Mouse (Mus musculus): ENCODE measurements around the gene Tmem208. TPM values are rescaled to one million over a fixed set of nuclear protein-coding genes. Genes with fewer than 3 reads are reported as not detected.

Tmem208 gene
- polyA plus RNA-seq, 1 experiment from 2014 or later = 99.0 TPM

DNA sequence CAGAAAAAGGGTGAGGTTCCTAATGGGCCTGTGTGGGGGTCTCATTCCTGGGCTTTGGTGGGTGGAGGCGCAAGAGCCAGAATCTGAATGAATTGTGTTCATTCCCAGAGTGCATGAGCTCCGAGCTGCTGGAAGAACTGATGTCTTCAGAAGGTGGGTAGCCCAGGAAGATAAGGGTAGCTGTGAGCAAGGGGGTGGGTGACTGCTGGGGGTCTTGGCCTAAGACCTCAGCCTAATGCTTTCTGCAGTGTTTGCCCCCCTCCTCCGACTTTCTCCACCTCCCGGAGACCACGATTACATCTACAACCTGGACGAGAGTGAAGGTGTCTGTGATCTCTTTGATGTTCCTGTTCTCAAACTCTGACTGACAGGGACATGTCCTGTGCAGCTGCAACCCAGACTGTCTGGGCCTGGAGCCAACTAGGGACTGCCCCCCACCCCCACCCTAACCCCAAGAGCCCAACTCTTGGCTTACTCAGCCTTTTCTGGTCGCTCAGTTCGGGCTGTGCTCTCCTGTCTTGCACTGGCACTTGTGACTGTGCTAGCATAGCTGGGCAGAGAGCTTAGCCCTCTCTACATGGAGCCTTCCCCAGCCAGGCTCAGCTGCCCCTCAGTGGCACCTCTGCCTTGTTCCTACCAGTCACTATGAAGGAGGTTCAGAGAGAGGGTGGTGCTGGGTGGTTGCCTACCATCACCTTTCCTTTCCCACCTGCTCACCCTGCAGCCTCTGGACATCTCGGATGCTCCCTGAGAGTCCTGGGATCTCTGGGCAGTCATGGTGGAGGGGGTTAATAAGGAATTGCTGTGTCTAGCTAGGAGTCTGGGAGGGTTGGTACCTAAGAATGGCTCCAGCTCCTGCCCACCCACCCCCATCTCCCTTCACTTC, 21.6 kb upstream of the Tmem208 start:
- Histone ChIP-seq H3K36me3 (ENCODE audit: control insufficient read depth, insufficient read depth, low read length) (peaks cover 31% of the 10 kb centered on the region), H3K9ac (ENCODE audit: low read length) (no peak overlapping the region), H3K27ac (replicated peaks; ENCODE audit: low read depth, low read length) (0 out of 2 replicates have a peak overlapping the region, but pooled peaks have one; percentile 21), H3K27me3 (ENCODE audit: control insufficient read depth, insufficient read depth, low read length) (no peaks in the 10 kb centered on the region), H3K4me1 (ENCODE audit: control insufficient read depth, insufficient read depth, low read length) (peaks cover 12% of the 10 kb centered on the region), H3K9me3 (ENCODE audit: control insufficient read depth, low read length) (no peaks in the 10 kb centered on the region), H3K4me2 (ENCODE audit: low read depth, severe bottlenecking) (no peak overlapping the region), H3K4me3 (ENCODE audit: low read depth, low read length) (no peak overlapping the region)
- 74% methylated on average over 9 of the region's 9 CpGs for WGBS
- ATAC-seq (ENCODE audit: insufficient number of reproducible peaks, low FRiP score, low TSS enrichment, low read depth) (no peak), DNase-seq (ENCODE audit: low spot score) (no peak)

DNA sequence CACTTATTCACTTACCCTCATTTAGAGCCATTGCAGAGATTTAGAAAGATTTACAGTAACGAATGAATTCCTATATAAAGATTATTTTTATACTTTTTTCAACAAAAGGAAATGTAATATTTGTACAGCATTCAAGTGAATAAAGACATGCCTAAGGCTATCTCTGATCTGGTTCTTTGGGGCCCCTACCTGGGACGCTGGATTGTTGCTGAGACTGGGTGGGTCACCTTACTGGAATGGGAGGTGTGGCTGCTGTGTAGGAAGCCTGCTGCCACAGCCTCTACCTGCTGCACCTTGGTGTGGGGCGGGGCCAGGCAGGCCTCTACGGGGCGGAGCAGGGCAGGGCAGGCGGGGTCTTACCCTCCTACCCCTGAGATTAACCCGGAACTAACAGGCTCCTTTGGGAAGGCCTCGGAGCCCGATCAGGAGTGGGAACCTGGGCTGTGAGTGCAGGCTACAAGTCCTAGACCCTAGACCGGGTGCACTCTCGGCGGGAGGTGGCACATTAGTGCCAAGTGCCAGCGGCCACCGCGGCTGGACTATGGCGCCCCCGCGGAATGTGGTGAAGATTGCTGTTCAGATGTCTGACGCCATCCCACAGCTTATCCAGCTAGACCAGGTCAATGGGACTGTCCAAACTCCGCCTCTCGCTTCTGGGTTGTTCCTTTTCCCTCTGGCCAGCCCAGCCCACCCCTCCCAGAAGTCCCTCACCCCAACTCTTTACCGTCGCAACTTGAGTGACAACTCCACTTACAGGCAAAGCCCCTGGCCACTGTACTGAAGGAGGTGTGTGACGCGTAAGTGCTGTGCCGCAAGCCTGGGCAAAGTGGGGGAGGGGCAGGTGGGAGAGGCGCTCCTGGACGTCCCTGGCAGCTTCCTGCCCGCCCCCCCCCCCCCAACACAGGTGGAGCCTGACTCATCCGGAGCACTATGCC, 20.7 kb upstream of the Tmem208 start, which contains the start of gene Elmo3:
Elmo3 (plus strand) TSS at position 391 of the 935 bp plus-strand sequence.
- Histone ChIP-seq H3K4me1 (ENCODE audit: control insufficient read depth, insufficient read depth, low read length) (peaks cover 12% of the 10 kb centered on the region), H3K27ac (replicated peaks; ENCODE audit: low read depth, low read length) (peak within 1 kb of the TSS; percentile 52; the same call in 1 of the 2 replicates), H3K27me3 (ENCODE audit: control insufficient read depth, insufficient read depth, low read length) (no peaks in the 10 kb centered on the region), H3K9me3 (ENCODE audit: control insufficient read depth, low read length) (no peaks in the 10 kb centered on the region), H3K4me3 (ENCODE audit: low read depth, low read length) (peak within 1 kb of the TSS; percentile 15), H3K9ac (ENCODE audit: low read length) (peak within 1 kb of the TSS; percentile 48; the same call in 1 of the 2 replicates), H3K4me2 (ENCODE audit: low read depth, severe bottlenecking) (peak within 1 kb of the TSS; percentile 58), H3K36me3 (ENCODE audit: control insufficient read depth, insufficient read depth, low read length) (peaks cover 24% of the 10 kb centered on the region)
- peak; percentile 75 for DNase-seq (ENCODE audit: low spot score)
- peak; percentile 40; the same call in 1 of the 2 replicates for ATAC-seq (ENCODE audit: insufficient number of reproducible peaks, low FRiP score, low TSS enrichment, low read depth)
- WGBS = 7% methylated on average over 29 of the region's 30 CpGs

DNA sequence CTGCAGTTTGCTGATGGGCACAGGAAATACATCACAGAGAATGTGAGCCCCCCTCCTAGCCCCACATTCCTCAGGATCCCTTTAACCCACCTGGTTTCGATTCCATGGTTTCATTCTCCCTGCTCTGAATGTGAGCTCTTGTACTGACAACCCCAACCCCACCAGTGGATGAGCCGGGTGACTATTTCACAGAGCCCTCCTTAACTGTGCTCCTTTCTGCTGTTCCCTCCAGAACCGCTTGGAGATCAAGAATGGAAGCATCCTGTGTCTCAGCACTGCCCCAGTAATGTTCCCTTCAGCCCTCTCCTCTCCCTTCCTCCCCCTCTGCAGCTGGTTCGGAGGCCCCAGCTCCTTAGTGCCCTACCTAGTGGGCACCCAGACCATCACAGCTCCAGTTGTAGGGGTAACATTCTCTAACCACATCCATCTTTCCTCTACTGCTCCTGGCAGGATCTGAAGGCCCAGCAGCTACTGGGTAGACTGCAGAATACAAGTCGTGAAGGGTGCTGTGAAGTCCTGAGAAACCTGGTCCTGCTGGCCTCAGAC, 19.9 kb upstream of the Tmem208 start:
- H3K27me3 ChIP-seq (ENCODE audit: control insufficient read depth, insufficient read depth, low read length) = no peaks in the 10 kb centered on the region
- H3K4me3 ChIP-seq (ENCODE audit: low read depth, low read length) = peak overlapping the region; percentile 15
- H3K9me3 ChIP-seq (ENCODE audit: control insufficient read depth, low read length) = no peaks in the 10 kb centered on the region
- H3K4me2 ChIP-seq (ENCODE audit: low read depth, severe bottlenecking) = peak overlapping the region; percentile 58
- H3K9ac ChIP-seq (ENCODE audit: low read length) = 0 out of 2 replicates have a peak overlapping the region, but pooled peaks have one; percentile 48
- H3K27ac ChIP-seq (replicated peaks; ENCODE audit: low read depth, low read length) = peak overlapping the region; percentile 52; the same call in 1 of the 2 replicates
- H3K4me1 ChIP-seq (ENCODE audit: control insufficient read depth, insufficient read depth, low read length) = peaks cover 12% of the 10 kb centered on the region
- ATAC-seq (ENCODE audit: insufficient number of reproducible peaks, low FRiP score, low TSS enrichment, low read depth) (peak; percentile 13; the same call in 1 of the 2 replicates), DNase-seq (ENCODE audit: low spot score) (peak; percentile 33)
- H3K36me3 ChIP-seq (ENCODE audit: control insufficient read depth, insufficient read depth, low read length) = peaks cover 18% of the 10 kb centered on the region
- WGBS = 47% methylated on average over 5 of the region's 5 CpGs

DNA sequence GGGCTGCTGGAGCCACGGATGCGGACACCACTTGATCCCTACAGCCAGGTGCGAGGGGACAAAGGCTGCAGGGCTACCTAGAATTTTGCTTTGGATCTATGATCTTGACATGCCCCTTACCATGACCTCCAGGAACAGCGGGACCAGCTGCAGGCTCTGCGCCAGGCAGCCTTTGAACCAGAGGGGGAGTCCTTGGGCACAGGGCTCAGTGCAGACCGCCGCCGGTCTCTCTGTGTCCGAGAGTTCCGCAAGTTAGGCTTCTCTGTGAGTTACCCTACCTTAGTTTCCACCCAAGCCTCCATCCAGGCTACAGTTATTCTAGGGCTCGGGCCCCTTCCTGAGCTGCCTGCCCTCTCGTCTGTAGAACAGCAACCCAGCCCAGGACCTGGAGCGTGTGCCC, 18.5 kb upstream of the Tmem208 start:
- no peak overlapping the region for H3K4me3 ChIP-seq (ENCODE audit: low read depth, low read length)
- H3K4me1 ChIP-seq (ENCODE audit: control insufficient read depth, insufficient read depth, low read length) = peaks cover 12% of the 10 kb centered on the region
- DNase-seq (ENCODE audit: low spot score) (no peak), ATAC-seq (ENCODE audit: insufficient number of reproducible peaks, low FRiP score, low TSS enrichment, low read depth) (no peak)
- H3K27me3 ChIP-seq (ENCODE audit: control insufficient read depth, insufficient read depth, low read length) = no peaks in the 10 kb centered on the region
- H3K36me3 ChIP-seq (ENCODE audit: control insufficient read depth, insufficient read depth, low read length) = peaks cover 15% of the 10 kb centered on the region
- no peaks in the 10 kb centered on the region for H3K9me3 ChIP-seq (ENCODE audit: control insufficient read depth, low read length)
- no peak overlapping the region for H3K9ac ChIP-seq (ENCODE audit: low read length)
- WGBS = 94% methylated on average over 13 of the region's 13 CpGs
- no peak overlapping the region for H3K4me2 ChIP-seq (ENCODE audit: low read depth, severe bottlenecking)
- no peak overlapping the region for H3K27ac ChIP-seq (replicated peaks; ENCODE audit: low read depth, low read length)

DNA sequence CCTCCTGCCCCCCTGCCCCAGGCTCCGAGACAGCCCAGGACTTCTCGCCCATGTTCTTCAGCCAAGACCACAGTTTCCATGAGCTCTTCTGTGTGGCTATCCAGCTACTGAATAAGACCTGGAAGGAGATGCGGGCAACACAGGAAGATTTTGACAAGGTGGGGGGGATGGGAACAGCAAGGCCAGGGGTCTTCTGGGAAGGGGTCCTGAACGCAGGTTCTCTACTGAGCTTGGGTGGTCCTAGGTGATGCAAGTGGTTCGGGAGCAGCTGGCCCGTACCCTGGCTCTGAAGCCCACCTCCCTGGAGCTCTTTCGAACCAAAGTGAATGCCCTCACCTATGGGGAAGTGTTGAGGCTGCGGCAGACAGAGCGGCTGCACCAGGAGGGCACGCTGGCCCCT, 17.7 kb upstream of the Tmem208 start:
- no peak overlapping the region for H3K4me2 ChIP-seq (ENCODE audit: low read depth, severe bottlenecking)
- no peak for ATAC-seq (ENCODE audit: insufficient number of reproducible peaks, low FRiP score, low TSS enrichment, low read depth)
- no peaks in the 10 kb centered on the region for H3K9me3 ChIP-seq (ENCODE audit: control insufficient read depth, low read length)
- H3K36me3 ChIP-seq (ENCODE audit: control insufficient read depth, insufficient read depth, low read length) = peaks cover 17% of the 10 kb centered on the region
- no peak overlapping the region for H3K4me3 ChIP-seq (ENCODE audit: low read depth, low read length)
- peaks cover 12% of the 10 kb centered on the region for H3K4me1 ChIP-seq (ENCODE audit: control insufficient read depth, insufficient read depth, low read length)
- WGBS = 95% methylated on average over 10 of the region's 10 CpGs
- no peak for DNase-seq (ENCODE audit: low spot score)
- no peak overlapping the region for H3K27ac ChIP-seq (replicated peaks; ENCODE audit: low read depth, low read length)
- no peaks in the 10 kb centered on the region for H3K27me3 ChIP-seq (ENCODE audit: control insufficient read depth, insufficient read depth, low read length)
- no peak overlapping the region for H3K9ac ChIP-seq (ENCODE audit: low read length)

DNA sequence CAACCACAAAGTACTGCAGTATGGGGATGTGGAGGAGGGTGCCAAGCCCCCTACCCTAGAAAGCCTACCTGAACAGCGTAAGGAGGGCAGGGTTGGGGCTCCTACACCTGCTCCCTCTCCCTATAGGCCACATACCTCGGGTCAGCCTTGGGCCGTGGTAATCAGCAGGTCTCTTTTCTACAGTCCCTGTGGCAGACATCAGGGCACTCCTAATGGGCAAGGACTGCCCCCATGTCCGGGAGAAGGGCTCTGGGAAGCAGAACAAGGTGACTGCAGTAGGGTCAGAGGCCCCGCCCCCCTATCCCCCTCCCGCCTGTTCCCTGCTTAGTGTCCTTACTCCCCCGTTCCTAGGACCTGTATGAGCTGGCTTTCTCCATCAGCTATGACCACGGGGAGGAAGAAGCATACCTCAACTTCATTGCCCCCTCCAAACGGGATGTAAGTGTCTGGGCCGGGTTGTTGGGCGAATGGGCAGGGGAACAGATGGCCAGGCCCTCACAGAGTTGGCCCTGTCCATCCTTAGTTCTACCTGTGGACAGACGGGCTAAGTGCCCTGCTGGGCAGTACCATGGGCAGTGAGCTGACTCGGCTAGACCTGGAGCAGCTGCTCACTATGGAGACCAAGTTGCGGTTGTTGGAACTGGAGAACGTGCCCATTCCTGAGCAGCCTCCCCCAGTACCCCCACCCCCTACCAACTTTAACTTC, 16.9 kb upstream of the Tmem208 start:
- ATAC-seq (ENCODE audit: insufficient number of reproducible peaks, low FRiP score, low TSS enrichment, low read depth) = no peak
- peaks cover 12% of the 10 kb centered on the region for H3K4me1 ChIP-seq (ENCODE audit: control insufficient read depth, insufficient read depth, low read length)
- H3K36me3 ChIP-seq (ENCODE audit: control insufficient read depth, insufficient read depth, low read length) = peaks cover 16% of the 10 kb centered on the region
- H3K27ac ChIP-seq (replicated peaks; ENCODE audit: low read depth, low read length) = no peak overlapping the region
- H3K4me2 ChIP-seq (ENCODE audit: low read depth, severe bottlenecking) = no peak overlapping the region
- 75% methylated on average over 15 of the region's 15 CpGs for WGBS
- no peaks in the 10 kb centered on the region for H3K27me3 ChIP-seq (ENCODE audit: control insufficient read depth, insufficient read depth, low read length)
- DNase-seq (ENCODE audit: low spot score) = no peak
- no peak overlapping the region for H3K4me3 ChIP-seq (ENCODE audit: low read depth, low read length)
- no peak overlapping the region for H3K9ac ChIP-seq (ENCODE audit: low read length)
- no peaks in the 10 kb centered on the region for H3K9me3 ChIP-seq (ENCODE audit: control insufficient read depth, low read length)

DNA sequence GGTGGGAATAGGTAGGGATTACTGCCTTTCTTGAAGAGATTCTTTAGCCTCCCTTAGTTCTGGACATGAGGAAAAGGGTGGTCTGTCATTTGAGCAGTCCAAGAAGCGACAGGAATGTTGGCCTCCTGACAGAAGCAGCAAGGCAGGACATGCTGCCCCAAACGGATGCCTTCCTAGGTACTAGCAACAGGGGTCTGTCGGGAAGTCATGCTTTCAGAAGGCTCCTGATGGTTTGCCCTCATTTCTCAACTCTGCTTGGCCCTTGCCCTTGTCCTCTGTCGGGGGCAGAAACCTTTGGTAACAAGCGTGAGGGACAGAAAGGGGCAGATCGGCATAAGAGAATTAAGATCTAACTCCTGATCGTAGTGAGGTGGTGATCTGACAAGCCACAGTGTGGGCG, 16.0 kb upstream of the Tmem208 start:
- no peak overlapping the region for H3K9ac ChIP-seq (ENCODE audit: low read length)
- WGBS = 87% methylated on average over 8 of the region's 8 CpGs
- H3K36me3 ChIP-seq (ENCODE audit: control insufficient read depth, insufficient read depth, low read length) = peaks cover 16% of the 10 kb centered on the region

More for the DNA sequence above, 16.0 kb upstream of the Tmem208 start:
- no peaks in the 10 kb centered on the region for H3K27me3 ChIP-seq (ENCODE audit: control insufficient read depth, insufficient read depth, low read length)
- H3K4me2 ChIP-seq (ENCODE audit: low read depth, severe bottlenecking) = no peak overlapping the region
- peaks cover 12% of the 10 kb centered on the region for H3K4me1 ChIP-seq (ENCODE audit: control insufficient read depth, insufficient read depth, low read length)
- no peak overlapping the region for H3K27ac ChIP-seq (replicated peaks; ENCODE audit: low read depth, low read length)
- ATAC-seq (ENCODE audit: insufficient number of reproducible peaks, low FRiP score, low TSS enrichment, low read depth) (no peak), DNase-seq (ENCODE audit: low spot score) (no peak)
- no peak overlapping the region for H3K4me3 ChIP-seq (ENCODE audit: low read depth, low read length)
- no peaks in the 10 kb centered on the region for H3K9me3 ChIP-seq (ENCODE audit: control insufficient read depth, low read length)

Measured in limb, embryonic 11.5 days (tissue).